Mouse (Mus musculus): ENCODE measurements around the gene Pank4.

Gene Pank4

DNA sequence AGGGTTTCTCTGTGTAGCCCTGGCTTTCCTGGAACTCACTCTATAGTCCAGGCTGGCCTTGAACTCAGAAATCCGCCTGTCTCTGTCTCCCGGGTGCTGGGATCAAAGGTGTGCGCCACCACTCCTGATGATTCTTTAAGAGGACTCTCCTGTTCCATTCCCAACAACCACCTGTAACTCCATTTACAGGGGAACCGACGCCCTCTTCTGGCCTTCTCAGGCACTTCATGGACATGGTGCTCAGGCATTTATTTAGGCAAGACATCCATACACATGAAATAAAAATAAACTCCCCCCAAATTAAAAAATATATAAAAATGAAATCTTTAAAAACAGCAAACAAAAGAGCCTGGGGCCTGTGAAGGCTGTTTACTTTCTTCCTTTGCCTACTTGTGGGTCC lies 3.2 kb downstream of the Pank4 start:
- DNase-seq (ENCODE audit: low read depth, low spot score): no peak

GRCm38 (mm10) chr4:154972546-154972945 lies 8.6 kb downstream of the Pank4 start:
- DNase-seq (ENCODE audit: low read depth, low spot score): no peak

GRCm38 (mm10) chr4:154974163-154974611 lies 10.3 kb downstream of the Pank4 start:
- no peak for DNase-seq (ENCODE audit: low read depth, low spot score)

DNA sequence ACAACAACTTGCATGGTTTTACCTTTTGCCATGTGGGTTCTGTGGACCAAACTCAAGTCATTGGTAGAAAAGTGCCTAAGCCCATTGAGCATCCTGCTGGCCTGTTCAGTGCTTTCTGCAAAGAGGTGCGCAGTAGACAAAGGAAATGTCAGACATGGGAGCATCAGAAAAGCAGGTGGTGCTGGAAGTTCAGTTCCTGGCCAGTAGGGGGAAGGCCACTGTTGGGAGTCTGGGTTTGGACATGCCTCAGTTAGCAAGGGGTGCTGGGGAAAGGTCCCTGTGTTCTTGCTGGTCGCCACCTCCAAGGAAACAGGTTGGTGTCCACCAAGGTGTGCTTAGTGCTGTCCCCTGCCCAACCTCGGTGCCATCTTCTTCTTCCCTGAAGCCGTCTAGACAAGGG lies 16.2 kb downstream of the Pank4 start:
- DNase-seq (ENCODE audit: low read depth, low spot score): no peak

DNA sequence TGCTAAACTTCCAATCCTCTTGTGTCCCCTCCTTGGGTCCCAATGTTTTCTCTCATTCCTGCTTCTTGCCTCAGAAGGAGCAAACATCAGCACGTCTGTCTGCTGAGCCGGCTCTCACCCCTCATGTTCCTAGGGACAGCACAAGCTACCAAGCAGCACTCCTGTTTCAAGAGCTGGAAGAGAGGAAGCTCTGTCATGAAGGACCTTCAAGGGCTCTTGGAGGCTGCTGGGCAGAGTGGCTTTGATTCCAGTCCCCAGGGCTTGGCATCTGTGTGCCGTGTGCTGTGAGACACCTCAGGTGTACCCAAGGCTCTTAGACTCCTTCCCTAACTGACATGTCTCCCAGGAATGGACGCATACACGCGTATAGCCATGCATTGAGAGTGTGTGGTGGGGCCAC lies 17.2 kb downstream of the Pank4 start:
- no peak for DNase-seq (ENCODE audit: low read depth, low spot score)

DNA sequence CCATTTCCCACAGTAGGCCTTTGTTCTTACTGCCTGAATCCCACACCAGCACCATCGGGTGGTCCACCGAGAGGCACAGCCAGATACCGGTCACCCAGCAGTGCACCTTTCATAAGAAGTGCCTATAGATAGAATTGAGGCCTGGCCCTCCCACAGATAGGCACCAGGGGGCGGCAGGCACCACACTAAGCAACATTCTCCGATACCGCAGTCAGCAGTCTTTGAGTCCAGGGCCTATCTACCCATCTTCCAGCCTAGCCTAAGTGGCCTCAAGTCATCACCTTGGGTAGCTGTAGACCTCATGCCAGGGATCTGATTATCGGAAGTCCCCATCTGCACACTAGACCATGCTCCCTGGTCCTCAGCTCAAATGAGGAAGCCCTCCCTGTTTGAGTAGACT lies 17.6 kb downstream of the Pank4 start:
- DNase-seq (ENCODE audit: low read depth, low spot score): no peak

DNA sequence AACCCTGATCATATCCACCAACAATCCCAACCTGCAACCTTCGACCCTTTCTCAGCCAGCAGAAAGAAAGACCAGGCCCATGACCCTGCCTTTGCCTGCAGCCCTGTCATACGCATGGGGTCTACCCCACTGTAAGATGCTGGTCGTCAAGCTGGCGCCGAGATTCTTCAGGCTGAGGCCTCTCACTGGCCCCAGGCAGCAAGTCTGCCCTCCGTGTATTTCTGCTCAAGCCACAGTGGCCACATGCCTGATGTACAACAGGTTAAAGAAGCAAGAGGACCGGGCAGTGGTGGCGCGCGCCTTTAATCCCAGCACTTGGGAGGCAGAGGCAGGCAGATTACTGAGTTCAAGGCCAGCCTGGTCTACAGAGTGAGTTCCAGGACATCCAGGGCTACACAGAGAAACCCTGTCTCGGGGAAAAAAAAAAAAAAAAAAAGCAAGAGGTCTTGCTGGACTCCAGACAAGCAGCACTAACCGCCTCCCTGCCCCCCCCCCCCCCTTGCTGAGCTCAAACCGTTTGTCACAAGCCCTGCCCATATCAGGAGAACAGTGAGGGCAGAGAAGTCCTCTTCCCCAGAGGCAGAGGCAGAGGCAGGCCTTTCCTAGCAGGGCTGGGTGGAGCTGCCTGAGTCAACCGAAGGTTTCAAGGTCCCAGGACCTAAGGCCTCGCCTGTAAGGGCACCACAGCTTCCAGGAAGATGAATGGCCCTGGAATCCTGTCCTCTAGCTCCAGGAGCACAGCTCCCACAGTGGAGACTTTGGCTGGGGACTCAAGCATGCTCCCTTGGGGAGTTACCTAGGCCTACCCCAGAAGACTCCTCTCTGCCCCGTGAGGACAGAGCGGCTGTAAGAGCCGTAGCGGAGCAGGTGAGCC lies 18.6 kb downstream of the Pank4 start:
- no peak for DNase-seq (ENCODE audit: low read depth, low spot score)

DNA sequence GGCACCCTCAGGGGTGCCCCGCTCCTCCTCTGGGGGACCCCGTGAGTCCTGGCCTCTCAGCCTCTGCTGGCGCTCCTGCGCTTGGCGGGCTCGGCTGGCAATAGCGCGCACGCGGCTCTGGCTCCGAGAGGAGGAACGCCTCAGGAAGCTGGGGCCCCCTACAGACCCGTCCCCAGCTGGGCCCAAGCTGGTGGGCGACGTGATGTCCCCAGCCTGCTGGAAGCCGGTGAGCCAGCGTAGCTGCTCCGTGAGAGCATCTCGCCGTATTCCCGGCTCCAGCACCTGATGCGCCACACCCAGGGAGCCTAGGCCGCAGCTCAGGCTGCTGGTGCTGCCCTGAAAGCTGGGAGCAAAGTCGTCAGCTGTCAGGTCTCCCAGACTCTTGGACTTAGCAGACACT lies 19.8 kb downstream of the Pank4 start:
- no peak for DNase-seq (ENCODE audit: low read depth, low spot score)

GRCm38 (mm10) chr4:154985151-154985777 lies 21.3 kb downstream of the Pank4 start:
- no peak for DNase-seq (ENCODE audit: low read depth, low spot score)

GRCm38 (mm10) chr4:154986096-154986495 lies 22.2 kb downstream of the Pank4 start:
- peak; percentile 54 for DNase-seq (ENCODE audit: low read depth, low spot score)

DNA sequence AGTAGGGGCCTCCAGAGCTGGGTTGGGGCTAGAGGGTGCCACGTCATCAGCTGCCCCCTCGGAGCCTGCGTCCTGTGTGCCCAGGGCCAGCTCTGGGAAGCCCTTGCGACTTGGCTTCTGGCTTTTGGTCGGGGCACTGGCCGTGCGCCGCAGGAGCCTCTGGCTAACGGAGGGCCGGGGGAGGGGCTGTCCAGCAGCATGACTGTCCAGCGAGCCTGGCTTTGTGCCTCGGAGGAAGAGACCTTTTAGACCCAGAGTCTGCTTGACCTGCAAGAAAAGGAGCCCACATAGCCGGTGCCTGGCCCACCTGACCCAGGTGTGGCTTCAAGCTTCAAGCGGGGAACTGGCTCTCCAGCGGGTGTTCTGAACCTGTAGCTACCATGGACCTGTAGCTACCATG lies 22.8 kb downstream of the Pank4 start:
- DNase-seq (ENCODE audit: low read depth, low spot score): no peak

GRCm38 (mm10) chr4:154994876-154995275 lies 31.0 kb downstream of the Pank4 start:
- DNase-seq (ENCODE audit: low read depth, low spot score): no peak

DNA sequence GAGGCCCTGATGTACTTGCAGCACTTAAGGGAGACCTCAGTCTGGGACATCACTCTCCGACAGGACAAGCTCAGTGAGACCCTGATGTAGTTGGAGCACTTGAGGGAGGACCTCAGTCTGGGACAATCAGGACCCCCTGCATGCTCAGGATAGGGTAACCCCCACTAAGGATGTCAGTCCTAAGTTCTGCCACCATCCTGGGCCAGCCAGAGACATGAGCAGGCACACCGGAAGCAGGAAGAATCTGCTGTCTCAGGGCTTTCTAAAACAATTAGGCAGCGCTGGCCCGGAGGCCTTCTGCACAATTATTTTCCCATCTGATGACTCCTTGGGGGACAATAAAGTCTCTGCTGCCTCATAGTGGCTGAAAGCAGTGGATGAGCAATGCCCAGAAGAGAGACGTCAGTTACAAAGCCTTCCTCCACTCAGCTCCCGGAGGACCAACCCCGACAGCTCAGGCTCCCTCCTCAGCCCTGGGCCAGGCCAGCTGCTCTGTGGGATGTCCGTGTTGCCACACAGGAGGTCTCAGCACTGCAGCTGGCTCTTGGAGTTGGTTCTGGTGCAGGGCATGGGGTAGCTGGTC lies 32.7 kb downstream of the Pank4 start:
- DNase-seq (ENCODE audit: low read depth, low spot score): no peak

DNA sequence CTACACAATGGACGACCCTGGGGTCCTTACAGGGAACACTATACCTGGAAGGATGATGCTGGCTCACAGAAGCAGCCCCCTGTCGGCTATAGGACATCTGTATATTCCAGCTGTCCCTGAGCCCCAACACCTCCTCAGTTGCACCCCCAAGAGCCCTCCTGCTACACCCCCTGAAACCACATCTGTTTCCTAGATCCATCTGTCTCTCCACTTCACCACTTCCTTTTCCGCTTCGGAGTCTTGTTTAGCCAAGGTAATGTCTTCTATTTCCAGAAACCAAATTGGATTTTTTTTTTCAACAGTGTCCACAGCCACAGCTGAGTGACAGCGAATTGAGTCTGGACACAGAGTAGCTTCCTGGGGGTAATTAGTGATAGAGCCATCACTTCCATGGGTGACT lies 35.5 kb downstream of the Pank4 start:
- DNase-seq (ENCODE audit: low read depth, low spot score): no peak

DNA sequence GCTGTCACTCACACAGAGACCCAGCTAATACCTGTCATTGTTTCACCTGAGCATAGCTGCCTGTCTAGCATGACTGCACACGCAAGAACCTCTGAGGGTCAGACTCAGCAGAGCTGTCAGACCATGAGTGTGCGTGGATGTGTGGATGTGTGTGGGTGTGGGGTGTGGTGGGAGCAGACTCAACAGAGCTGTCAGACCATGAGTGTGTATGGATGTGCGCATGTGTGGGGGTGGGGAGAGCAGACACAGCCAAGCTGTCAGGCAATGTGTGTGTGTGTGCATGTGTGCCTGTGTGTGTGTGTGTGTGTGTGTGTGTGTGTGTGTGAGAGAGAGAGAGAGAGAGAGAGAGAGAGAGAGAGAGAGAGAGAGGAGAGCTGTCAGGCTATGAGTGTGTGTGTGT lies 41.4 kb downstream of the Pank4 start:
- no peak for DNase-seq (ENCODE audit: low read depth, low spot score)

DNA sequence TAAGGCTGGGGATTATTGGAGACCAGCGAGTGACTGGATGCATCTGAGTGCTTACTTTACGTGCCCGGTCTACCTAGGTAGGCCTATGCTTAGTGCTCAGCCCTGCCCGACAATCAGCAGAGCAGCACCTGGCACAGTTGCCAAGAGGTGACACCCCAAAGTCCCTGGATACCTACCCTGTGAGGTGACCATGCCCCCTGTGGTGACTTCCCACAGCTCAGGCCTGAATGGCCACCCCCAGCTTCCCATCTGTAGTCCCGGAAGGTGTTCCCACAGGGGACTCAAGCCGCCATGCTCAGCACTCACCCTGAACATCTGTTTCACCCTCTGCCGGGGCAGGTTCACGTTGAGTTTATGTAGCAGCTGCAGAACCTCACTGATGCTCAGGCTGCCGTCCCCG lies 42.4 kb downstream of the Pank4 start:
- no peak for DNase-seq (ENCODE audit: low read depth, low spot score)

DNA sequence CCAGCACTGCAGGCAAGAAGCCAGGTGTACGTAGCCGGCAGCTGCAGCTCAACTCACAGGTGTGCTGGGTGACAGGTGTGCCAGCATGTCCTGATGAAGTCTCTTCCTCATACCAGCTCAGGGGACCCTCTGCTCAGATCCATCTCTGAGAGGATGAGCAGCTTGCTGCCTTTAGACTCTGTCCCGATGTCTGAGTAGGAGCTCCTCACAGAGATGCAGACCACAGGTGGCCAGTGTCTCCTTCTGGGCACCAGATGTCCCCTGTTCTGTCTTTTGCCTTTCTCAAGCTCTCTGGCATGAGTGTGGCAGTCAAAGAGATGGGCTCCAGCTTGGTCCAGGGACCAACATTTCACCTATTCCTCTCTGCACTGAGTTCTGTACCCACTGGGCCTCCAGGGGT lies 43.7 kb downstream of the Pank4 start:
- no peak for DNase-seq (ENCODE audit: low read depth, low spot score)

DNA sequence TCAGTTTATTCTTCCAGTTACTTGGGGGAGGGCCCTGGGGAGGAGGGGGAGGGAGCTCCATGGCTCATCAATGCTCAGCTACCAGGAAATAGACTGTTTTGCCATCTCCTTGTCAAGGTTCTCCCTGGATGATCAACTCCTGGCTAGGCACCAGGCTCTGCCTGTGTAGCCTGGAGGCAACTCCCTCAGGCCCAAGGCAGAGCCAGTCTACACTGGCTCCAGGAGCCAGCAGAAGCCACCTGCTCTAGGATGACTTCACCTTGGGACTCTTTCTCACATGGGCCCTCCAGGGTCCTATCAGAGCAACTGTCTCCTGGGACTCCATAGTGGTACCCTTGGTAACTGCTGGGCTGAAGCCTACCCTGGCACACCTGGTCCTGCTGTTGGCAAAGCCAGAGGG lies 44.2 kb downstream of the Pank4 start:
- no peak for DNase-seq (ENCODE audit: low read depth, low spot score)

- no peak for DNase-seq (ENCODE audit: low read depth, low spot score)
Observed at GRCm38 (mm10) chr4:155009216-155009615, 45.3 kb downstream of the Pank4 start.

- DNase-seq (ENCODE audit: low read depth, low spot score): no peak
Observed at GRCm38 (mm10) chr4:155010870-155011269, 46.9 kb downstream of the Pank4 start.

- no peak for DNase-seq (ENCODE audit: low read depth, low spot score)
Observed at GRCm38 (mm10) chr4:155011312-155012025, 47.5 kb downstream of the Pank4 start.

DNA sequence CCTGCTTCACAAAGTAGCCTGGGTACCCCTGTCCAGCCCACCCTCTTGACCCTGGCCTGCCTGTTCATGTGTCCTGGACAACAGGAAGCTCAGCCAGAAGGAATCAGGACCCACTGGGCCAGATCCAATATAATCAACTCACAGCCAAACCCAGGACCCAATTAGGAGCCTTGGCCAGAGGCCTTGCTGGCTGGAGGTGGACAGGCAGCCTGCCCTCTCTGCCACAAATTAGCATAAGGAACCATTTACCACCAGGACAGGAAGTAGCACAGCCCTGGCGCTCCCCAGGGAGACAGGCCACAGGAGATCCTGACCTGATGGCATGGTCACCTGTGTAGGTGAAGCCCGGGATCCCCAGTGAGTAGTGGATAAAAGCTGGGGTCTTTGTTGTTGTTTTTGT lies 48.2 kb downstream of the Pank4 start:
- no peak for DNase-seq (ENCODE audit: low read depth, low spot score)

Data from embryo, embryonic 11.5 days (tissue).